Mouse (Mus musculus) retina, postnatal 7 days (tissue): Measurements from ENCODE around the gene Aamp.
"Not testable (repeated sequence)": the region's sequence is repeated elsewhere in the genome, so short reads cannot be mapped to it uniquely, and the experiment has no call there.

ENCODE experiments used
- DNase-seq: peaks from one replicate; pipeline ENCODE4 v3.0.0-alpha.2; 2012; ENCODE audit warnings: low read depth, low spot score

Gene Aamp

GRCm38 (mm10) chr1:74284543-74285160 is at the start of gene Aamp, which contains the start of gene Pnkd:
Gene Aamp (minus strand): TSS chr1:74284738.
Gene Pnkd (plus strand): TSS chr1:74284930.
- peak; percentile 100 for DNase-seq

- no peak for DNase-seq
These were observed 48.4 kb upstream of the Aamp start for GRCm38 (mm10) chr1:74332930-74333329.

- peak; percentile 95 for DNase-seq
These were observed 47.8 kb upstream of the Aamp start for GRCm38 (mm10) chr1:74332241-74332763.

GRCm38 (mm10) chr1:74331046-74331681 is 46.6 kb upstream of the Aamp start:
- DNase-seq = no peak

- no peak for DNase-seq
These were observed 45.4 kb upstream of the Aamp start for GRCm38 (mm10) chr1:74329899-74330431.

- not testable (repeated sequence) for DNase-seq
These were observed 42.4 kb upstream of the Aamp start for GRCm38 (mm10) chr1:74326916-74327315.

- DNase-seq = no peak
These were observed 36.9 kb upstream of the Aamp start for GRCm38 (mm10) chr1:74321396-74321795.

- no peak for DNase-seq
These were observed 34.2 kb upstream of the Aamp start for GRCm38 (mm10) chr1:74318711-74319110.

- DNase-seq = no peak
These were observed 31.7 kb upstream of the Aamp start for GRCm38 (mm10) chr1:74316114-74316827.

- no peak for DNase-seq
These were observed 30.3 kb upstream of the Aamp start for GRCm38 (mm10) chr1:74314796-74315195.

- DNase-seq = peak; percentile 69
These were observed 28.6 kb upstream of the Aamp start for GRCm38 (mm10) chr1:74313049-74313692.

GRCm38 (mm10) chr1:74309767-74310166 is 25.2 kb upstream of the Aamp start:
- no peak for DNase-seq

- DNase-seq = no peak
These were observed 23.7 kb upstream of the Aamp start for GRCm38 (mm10) chr1:74308001-74308964.

- DNase-seq = no peak
These were observed 22.6 kb upstream of the Aamp start for GRCm38 (mm10) chr1:74307146-74307545.

- no peak for DNase-seq
These were observed 21.0 kb upstream of the Aamp start, which contains the start of gene Tmbim1 for GRCm38 (mm10) chr1:74305522-74305921. Gene Tmbim1 (minus strand): TSS chr1:74305622.

- DNase-seq = no peak
These were observed 20.4 kb upstream of the Aamp start for GRCm38 (mm10) chr1:74304946-74305345.

GRCm38 (mm10) chr1:74304339-74304790 is 19.8 kb upstream of the Aamp start:
- DNase-seq = no peak

- DNase-seq = no peak
These were observed 19.2 kb upstream of the Aamp start for GRCm38 (mm10) chr1:74303509-74304338.

- DNase-seq = no peak
These were observed 18.3 kb upstream of the Aamp start for GRCm38 (mm10) chr1:74302835-74303234.
